Mouse (Mus musculus) midbrain, postnatal 0 days (tissue): Measurements from ENCODE around the gene BC028528. TPM values are rescaled to one million over a fixed set of nuclear protein-coding genes. Genes with fewer than 3 reads are reported as not detected.
"Not testable (repeated sequence)": the region's sequence is repeated elsewhere in the genome, so short reads cannot be mapped to it uniquely, and the experiment has no call there.

Experiments used
- ATAC-seq: fragments of 200-750 bp; cut with Nextera tagmentation; 2 replicates; pipeline ENCODE4 v1.8.0; 2017; ENCODE audit warnings: moderate number of reproducible peaks, mild to moderate bottlenecking, moderate TSS enrichment, moderate library complexity; ENCODE audit not compliant: low FRiP score
- DNase-seq: peaks from one replicate; pipeline ENCODE4 v3.0.0-alpha.2; 2015; ENCODE audit warnings: low spot score
- H3K27ac ChIP-seq: fragments of 300-500 bp; sonication (generic); 2 replicates; pipeline ENCODE4 v1.5.1; 2014; ENCODE audit warnings: low read depth, mild to moderate bottlenecking, low read length, mixed read lengths
- H3K27me3 ChIP-seq: fragments of 300-500 bp; sonication (generic); 2 replicates; pipeline ENCODE4 v1.6.1; 2014; ENCODE audit warnings: low read length, control low read depth, mixed read lengths; ENCODE audit not compliant: insufficient read depth
- H3K36me3 ChIP-seq: fragments of 300-500 bp; sonication (generic); 2 replicates; pipeline ENCODE4 v1.6.1; 2014; ENCODE audit warnings: low read length, control low read depth, mixed read lengths; ENCODE audit not compliant: insufficient read depth
- H3K4me1 ChIP-seq: fragments of 300-500 bp; sonication (generic); 2 replicates; pipeline ENCODE4 v1.6.1; 2014; ENCODE audit warnings: mild to moderate bottlenecking, control low read depth, antibody characterized with exemption, low read length, mixed read lengths; ENCODE audit not compliant: insufficient read depth
- H3K4me2 ChIP-seq: fragments of 300-500 bp; sonication (generic); 2 replicates; pipeline ENCODE4 v1.6.1; 2014; ENCODE audit warnings: low read depth, mild to moderate bottlenecking, low read length, mixed read lengths; ENCODE audit not compliant: poor library complexity, severe bottlenecking
- H3K4me3 ChIP-seq: fragments of 300-500 bp; sonication (generic); 2 replicates; pipeline ENCODE4 v1.5.1; 2014; ENCODE audit warnings: low read depth, mild to moderate bottlenecking, low read length, moderate library complexity
- H3K9ac ChIP-seq: fragments of 300-500 bp; sonication (generic); replicated peaks from 2 replicates; pipeline ENCODE4 v1.6.1; 2014; ENCODE audit warnings: mild to moderate bottlenecking, low read length, moderate library complexity, mixed read lengths; ENCODE audit not compliant: poor library complexity, severe bottlenecking
- H3K9me3 ChIP-seq: fragments of 300-500 bp; sonication (generic); 2 replicates; pipeline ENCODE4 v1.6.1; 2016; ENCODE audit warnings: low read length, control low read depth
- CTCF ChIP-seq: IDR thresholded peaks from 2 replicates; pipeline ENCODE4 v1.5.1; 2016; ENCODE audit warnings: antibody characterized with exemption, mild to moderate bottlenecking
- WGBS: fragments of 180-500 bp; shearing (Covaris S2); extraction: QIAGEN DNeasy Blood & Tissue Kit; methylation state at CpG from one replicate; pipeline ENCODE4 v1.1.7; 2014; 5-methylcytosine and 5-hydroxymethylcytosine counted together
- polyA plus RNA-seq: library from polyadenylated mRNA; unstranded; fragments of >200 nt; fragmentation: Nextera tagmentation; extraction: Ambion mirVana; gene quantifications from 2 replicates; pipeline ENCODE4 v1.2.1, GENCODE M21; 2015
- total RNA-seq: library from RNA; depleted of rRNA; stranded (reverse); fragments of >200 nt; gene quantifications from 2 replicates; pipeline ENCODE4 v1.2.3, GENCODE M21; 2014

BC028528 gene
- total and polyA plus RNA-seq, 2 experiments from 2014 or later, result 14.6 to 27.7 TPM

GRCm38 (mm10) chr3:95865050-95865449, 26.8 kb downstream of the BC028528 start:
- no peak overlapping the region for H3K9ac ChIP-seq
- TF ChIP-seq CTCF, result no peak
- H3K27ac ChIP-seq, result no peak overlapping the region
- H3K4me3 ChIP-seq, result no peak overlapping the region
- DNase-seq, result no peak
- no peaks in the 10 kb centered on the region for H3K4me1 ChIP-seq
- 86% methylated on average over 5 of the region's 5 CpGs for WGBS
- H3K36me3 ChIP-seq, result peaks cover 8% of the 10 kb centered on the region
- H3K9me3 ChIP-seq, result no peaks in the 10 kb centered on the region
- no peak overlapping the region for H3K4me2 ChIP-seq
- no peak for ATAC-seq
- no peaks in the 10 kb centered on the region for H3K27me3 ChIP-seq

- no peak overlapping the region for H3K9ac ChIP-seq
- DNase-seq (no peak), ATAC-seq (no peak)
- WGBS, result 79% methylated on average over 7 of the region's 7 CpGs
- H3K27ac ChIP-seq, result no peak overlapping the region
- H3K4me1 ChIP-seq, result no peaks in the 10 kb centered on the region
- TF ChIP-seq CTCF, result no peak
- no peaks in the 10 kb centered on the region for H3K27me3 ChIP-seq
- H3K4me3 ChIP-seq, result no peak overlapping the region
- no peak overlapping the region for H3K4me2 ChIP-seq
- no peaks in the 10 kb centered on the region for H3K9me3 ChIP-seq
- H3K36me3 ChIP-seq, result peaks cover 8% of the 10 kb centered on the region
These were observed 28.2 kb downstream of the BC028528 start for GRCm38 (mm10) chr3:95863578-95863977.

DNA sequence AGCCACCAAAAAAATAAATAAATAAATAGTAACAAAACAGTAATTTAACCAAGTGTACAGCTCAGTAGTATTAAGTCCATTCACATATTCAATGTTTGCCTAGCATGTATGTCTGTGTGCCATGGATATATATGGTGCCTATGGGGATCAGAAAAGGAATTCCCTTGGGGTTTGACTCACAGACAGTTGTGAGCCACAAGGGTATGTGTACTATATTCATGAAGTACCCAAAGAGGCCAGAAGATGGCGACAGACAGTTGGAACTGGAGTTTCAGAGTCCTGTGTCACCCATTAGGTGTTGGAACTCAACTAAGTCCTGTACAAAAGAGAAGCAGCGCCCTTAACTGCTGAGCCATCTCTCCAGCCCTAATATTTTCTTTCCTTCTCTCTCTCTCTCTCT, 30.0 kb downstream of the BC028528 start:
- peak; percentile 90 for DNase-seq
- Histone ChIP-seq H3K36me3 (peaks cover 2% of the 10 kb centered on the region; the same call in 1 of the 2 replicates), H3K9me3 (no peaks in the 10 kb centered on the region), H3K4me1 (no peaks in the 10 kb centered on the region), H3K4me2 (no peak overlapping the region), H3K27ac (no peak overlapping the region), H3K4me3 (no peak overlapping the region), H3K27me3 (no peaks in the 10 kb centered on the region), H3K9ac (no peak overlapping the region)
- 0 out of 2 replicates have a peak, but pooled peaks have one; percentile 49 for ATAC-seq
- WGBS, result 36% methylated on average over 2 of the region's 2 CpGs
- peak; percentile 84 for TF ChIP-seq CTCF

- Histone ChIP-seq H3K27ac (no peak overlapping the region), H3K4me2 (no peak overlapping the region), H3K4me1 (no peaks in the 10 kb centered on the region), H3K36me3 (peaks cover 2% of the 10 kb centered on the region; the same call in 1 of the 2 replicates), H3K27me3 (no peaks in the 10 kb centered on the region), H3K9me3 (no peaks in the 10 kb centered on the region), H3K4me3 (no peak overlapping the region), H3K9ac (no peak overlapping the region)
- ATAC-seq, result no peak
- WGBS, result 82% methylated on average over 10 of the region's 10 CpGs
- DNase-seq, result no peak
- TF ChIP-seq CTCF, result peak; percentile 52
These were observed 30.6 kb downstream of the BC028528 start for GRCm38 (mm10) chr3:95861216-95861615.

GRCm38 (mm10) chr3:95860323-95860722, 31.5 kb downstream of the BC028528 start:
- Histone ChIP-seq H3K4me1 (no peaks in the 10 kb centered on the region), H3K9me3 (no peaks in the 10 kb centered on the region), H3K27me3 (no peaks in the 10 kb centered on the region), H3K4me2 (no peak overlapping the region), H3K36me3 (peaks cover 2% of the 10 kb centered on the region; the same call in 1 of the 2 replicates), H3K4me3 (no peak overlapping the region), H3K27ac (no peak overlapping the region), H3K9ac (no peak overlapping the region)
- peak; percentile 36 for TF ChIP-seq CTCF
- WGBS, result 81% methylated on average over 3 of the region's 3 CpGs
- ATAC-seq (no peak), DNase-seq (no peak)

DNA sequence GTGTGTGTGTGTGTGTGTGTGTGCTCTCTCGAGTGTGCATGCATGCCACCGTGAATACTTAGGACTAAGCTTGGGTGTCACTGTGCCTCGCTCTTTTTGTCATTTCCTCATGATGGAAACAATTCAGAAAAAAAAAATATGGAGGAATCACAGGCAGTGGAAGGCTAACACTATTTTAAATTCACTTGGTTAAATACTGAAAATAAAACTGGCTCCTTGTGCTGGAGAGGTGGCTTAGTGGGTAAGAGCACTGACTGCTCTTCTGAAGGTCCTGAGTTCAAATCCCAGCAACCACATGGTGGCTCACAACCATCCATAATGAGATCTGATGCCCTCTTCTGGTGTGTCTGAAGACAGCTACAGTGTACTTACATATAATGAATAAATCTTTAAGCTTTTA, 33.5 kb downstream of the BC028528 start:
- H3K27ac ChIP-seq, H3K36me3 ChIP-seq, H3K27me3 ChIP-seq, H3K4me3 ChIP-seq, ATAC-seq, H3K9me3 ChIP-seq, H3K4me1 ChIP-seq, DNase-seq, H3K4me2 ChIP-seq, H3K9ac ChIP-seq: not testable (repeated sequence)
- WGBS, result 79% methylated on average over 3 of the region's 3 CpGs

GRCm38 (mm10) chr3:95857050-95857449, 34.8 kb downstream of the BC028528 start:
- not testable (repeated sequence) for H3K4me2 ChIP-seq, H3K9me3 ChIP-seq, H3K9ac ChIP-seq, H3K27ac ChIP-seq, ATAC-seq, H3K36me3 ChIP-seq, H3K27me3 ChIP-seq, DNase-seq, H3K4me3 ChIP-seq, H3K4me1 ChIP-seq
- 90% methylated on average over 1 of the region's 1 CpGs for WGBS
